Mouse (Mus musculus) lung, postnatal 0 days (tissue): ENCODE data around the gene Fam227b. TPM values are rescaled to one million over a fixed set of nuclear protein-coding genes. Genes with fewer than 3 reads are reported as not detected.
A peak's percentile ranks its signal among the peaks of the same experiment; 100 is the strongest.

Experiments used
- ATAC-seq: fragments of 200-750 bp; cut with Nextera tagmentation; 2 replicates; pipeline ENCODE4 v1.8.0; 2017; ENCODE audit warnings: moderate library complexity
- DNase-seq: peaks from one replicate; pipeline ENCODE4 v3.0.0-alpha.2; 2016; ENCODE audit warnings: low spot score
- H3K27ac ChIP-seq: fragments of 300-500 bp; sonication (generic); 2 replicates; pipeline ENCODE4 v1.5.1; 2014; ENCODE audit warnings: antibody characterized with exemption, mild to moderate bottlenecking, low read length, mixed read lengths
- H3K27me3 ChIP-seq: fragments of 300-500 bp; sonication (generic); replicated peaks from 2 replicates; pipeline ENCODE4 v1.6.1; 2014; ENCODE audit warnings: low read length, mixed read lengths; ENCODE audit not compliant: insufficient read depth
- H3K36me3 ChIP-seq: fragments of 300-500 bp; sonication (generic); 2 replicates; pipeline ENCODE4 v1.6.1; 2014; ENCODE audit warnings: low read length, mixed read lengths; ENCODE audit not compliant: insufficient read depth
- H3K4me1 ChIP-seq: fragments of 300-500 bp; sonication (generic); 2 replicates; pipeline ENCODE4 v1.6.1; 2014; ENCODE audit warnings: antibody characterized with exemption, low read depth, low read length, mixed read lengths; ENCODE audit not compliant: insufficient read depth
- H3K4me2 ChIP-seq: fragments of 300-500 bp; sonication (generic); replicated peaks from 2 replicates; pipeline ENCODE4 v1.6.1; 2014; ENCODE audit warnings: low read depth, mild to moderate bottlenecking, low read length, moderate library complexity, mixed read lengths
- H3K4me3 ChIP-seq: fragments of 300-500 bp; sonication (generic); 2 replicates; pipeline ENCODE4 v1.5.1; 2014; ENCODE audit warnings: low read depth, low read length
- H3K9ac ChIP-seq: fragments of 300-500 bp; sonication (generic); replicated peaks from 2 replicates; pipeline ENCODE4 v1.6.1; 2014; ENCODE audit warnings: low read depth, mild to moderate bottlenecking
- H3K9me3 ChIP-seq: fragments of 300-500 bp; sonication (generic); 2 replicates; pipeline ENCODE4 v1.6.1; 2016; ENCODE audit warnings: low read length, mixed read lengths
- CTCF ChIP-seq: IDR thresholded peaks from 2 replicates; pipeline ENCODE4 v1.5.1; 2016; ENCODE audit warnings: antibody characterized with exemption, mild to moderate bottlenecking
- EP300 ChIP-seq: IDR thresholded peaks from 2 replicates; pipeline ENCODE4 v1.6.1; 2016; ENCODE audit warnings: antibody characterized with exemption, mild to moderate bottlenecking, control low read depth
- WGBS: fragments of 180-500 bp; shearing (Covaris S2); extraction: QIAGEN DNeasy Blood & Tissue Kit; methylation state at CpG from one replicate; pipeline ENCODE4 v1.1.7; 2014; 5-methylcytosine and 5-hydroxymethylcytosine counted together
- polyA plus RNA-seq: library from polyadenylated mRNA; unstranded; fragments of >200 nt; fragmentation: Nextera tagmentation; extraction: Ambion mirVana; gene quantifications from 2 replicates; pipeline ENCODE4 v1.2.1, GENCODE M21; 2015

Gene Fam227b
- polyA plus RNA-seq, 1 experiment from 2014 or later, result not detected

GRCm38 (mm10) chr2:126045621-126046020, 106.2 kb downstream of the Fam227b start:
- Histone ChIP-seq H3K9ac (no peak overlapping the region), H3K36me3 (no peaks in the 10 kb centered on the region), H3K27me3 (no peaks in the 10 kb centered on the region), H3K4me3 (no peak overlapping the region), H3K9me3 (no peaks in the 10 kb centered on the region), H3K4me2 (no peak overlapping the region), H3K27ac (no peak overlapping the region), H3K4me1 (no peaks in the 10 kb centered on the region; the same call in 1 of the 2 replicates)
- ATAC-seq, result no peak
- TF ChIP-seq CTCF (no peak), EP300 (no peak)
- 83% methylated on average over 5 of the region's 5 CpGs for WGBS
- DNase-seq, result no peak

- DNase-seq, result no peak
- no peaks in the 10 kb centered on the region for H3K9me3 ChIP-seq
- no peak overlapping the region for H3K4me2 ChIP-seq
- no peaks in the 10 kb centered on the region for H3K36me3 ChIP-seq
- TF ChIP-seq CTCF (no peak), EP300 (no peak)
- H3K4me3 ChIP-seq, result no peak overlapping the region
- 69% methylated on average over 3 of the region's 3 CpGs for WGBS
- no peak overlapping the region for H3K9ac ChIP-seq
- no peaks in the 10 kb centered on the region; the same call in 1 of the 2 replicates for H3K4me1 ChIP-seq
- ATAC-seq, result no peak
- no peaks in the 10 kb centered on the region for H3K27me3 ChIP-seq
- H3K27ac ChIP-seq, result no peak overlapping the region
Observed at GRCm38 (mm10) chr2:126042674-126043073, 109.1 kb downstream of the Fam227b start.

- Histone ChIP-seq H3K27ac (no peak overlapping the region), H3K4me2 (no peak overlapping the region), H3K9me3 (no peaks in the 10 kb centered on the region), H3K9ac (no peak overlapping the region), H3K4me1 (no peaks in the 10 kb centered on the region; the same call in 1 of the 2 replicates), H3K36me3 (no peaks in the 10 kb centered on the region), H3K27me3 (no peaks in the 10 kb centered on the region), H3K4me3 (no peak overlapping the region)
- DNase-seq (no peak), ATAC-seq (no peak)
- TF ChIP-seq EP300, result no peak
- no peak for TF ChIP-seq CTCF
- WGBS, result 86% methylated on average over 6 of the region's 6 CpGs
Observed at GRCm38 (mm10) chr2:126041237-126041636, 110.6 kb downstream of the Fam227b start.

- H3K4me1 ChIP-seq, result no peaks in the 10 kb centered on the region; the same call in 1 of the 2 replicates
- DNase-seq (no peak), ATAC-seq (no peak)
- H3K4me3 ChIP-seq, result no peak overlapping the region
- no peaks in the 10 kb centered on the region for H3K27me3 ChIP-seq
- H3K9ac ChIP-seq, result no peak overlapping the region
- no peak overlapping the region for H3K4me2 ChIP-seq
- peak overlapping the region; percentile 20; the same call in 1 of the 2 replicates for H3K27ac ChIP-seq
- H3K36me3 ChIP-seq, result no peaks in the 10 kb centered on the region
- WGBS, result 62% methylated on average over 2 of the region's 2 CpGs
- TF ChIP-seq CTCF (no peak), EP300 (no peak)
- no peaks in the 10 kb centered on the region for H3K9me3 ChIP-seq
Observed at GRCm38 (mm10) chr2:126040651-126041050, 111.2 kb downstream of the Fam227b start.

GRCm38 (mm10) chr2:126039414-126039891, 112.4 kb downstream of the Fam227b start:
- H3K4me2 ChIP-seq, result 0 out of 2 replicates have a peak overlapping the region, but pooled peaks have one; percentile 25
- DNase-seq (peak; percentile 88), ATAC-seq (peak; percentile 91)
- H3K9ac ChIP-seq, result no peak overlapping the region
- no peaks in the 10 kb centered on the region for H3K9me3 ChIP-seq
- no peak overlapping the region for H3K4me3 ChIP-seq
- TF ChIP-seq CTCF, result no peak
- peak; percentile 63 for TF ChIP-seq EP300
- no peaks in the 10 kb centered on the region for H3K36me3 ChIP-seq
- H3K27me3 ChIP-seq, result no peaks in the 10 kb centered on the region
- peak overlapping the region; percentile 63; the same call in 1 of the 2 replicates for H3K27ac ChIP-seq
- WGBS, result 35% methylated on average over 4 of the region's 4 CpGs
- H3K4me1 ChIP-seq, result no peaks in the 10 kb centered on the region; the same call in 1 of the 2 replicates

GRCm38 (mm10) chr2:126038221-126039000, 113.4 kb downstream of the Fam227b start:
- H3K9me3 ChIP-seq, result no peaks in the 10 kb centered on the region
- peak overlapping the region; percentile 63 for H3K27ac ChIP-seq
- TF ChIP-seq EP300 (no peak), CTCF (no peak)
- ATAC-seq (no peak), DNase-seq (no peak)
- no peak overlapping the region for H3K4me3 ChIP-seq
- peak overlapping the region; percentile 27 for H3K4me2 ChIP-seq
- H3K27me3 ChIP-seq, result no peaks in the 10 kb centered on the region
- no peaks in the 10 kb centered on the region for H3K36me3 ChIP-seq
- 57% methylated on average over 7 of the region's 7 CpGs for WGBS
- no peak overlapping the region for H3K9ac ChIP-seq
- no peaks in the 10 kb centered on the region; the same call in 1 of the 2 replicates for H3K4me1 ChIP-seq
